Mouse (Mus musculus): ENCODE measurements around the gene 5330417C22Rik. TPM values are rescaled to one million over a fixed set of nuclear protein-coding genes. Genes with fewer than 3 reads are reported as not detected.
A peak's percentile ranks its signal among the peaks of the same experiment; 100 is the strongest.
"Not testable (repeated sequence)": the region's sequence is repeated elsewhere in the genome, so short reads cannot be mapped to it uniquely, and the experiment has no call there.

Gene 5330417C22Rik
- total RNA-seq, 4 experiments from 2014 or later, result 2.4 to 6.9 (median 3.9) TPM

- DNase-seq, result no peak
These were observed 3.0 kb downstream of the 5330417C22Rik start for GRCm38 (mm10) chr3:108533114-108533885.

- DNase-seq, result no peak
These were observed 7.8 kb downstream of the 5330417C22Rik start for GRCm38 (mm10) chr3:108528489-108528888.

GRCm38 (mm10) chr3:108523415-108523814 lies 12.9 kb downstream of the 5330417C22Rik start:
- DNase-seq, result no peak

- DNase-seq, result no peak
These were observed 18.1 kb downstream of the 5330417C22Rik start for GRCm38 (mm10) chr3:108518276-108518675.

GRCm38 (mm10) chr3:108513465-108513864 lies 22.9 kb downstream of the 5330417C22Rik start:
- no peak for DNase-seq

GRCm38 (mm10) chr3:108510716-108511483 lies 25.4 kb downstream of the 5330417C22Rik start:
- DNase-seq, result no peak

- DNase-seq, result no peak
These were observed 26.2 kb downstream of the 5330417C22Rik start for GRCm38 (mm10) chr3:108510156-108510555.

- DNase-seq, result no peak
These were observed 27.4 kb downstream of the 5330417C22Rik start for GRCm38 (mm10) chr3:108508745-108509474.

- DNase-seq, result no peak
These were observed 32.4 kb downstream of the 5330417C22Rik start for GRCm38 (mm10) chr3:108503908-108504307.

- not testable (repeated sequence) for DNase-seq
These were observed 34.9 kb downstream of the 5330417C22Rik start for GRCm38 (mm10) chr3:108501411-108501810.

- DNase-seq, result no peak
These were observed 36.5 kb downstream of the 5330417C22Rik start for GRCm38 (mm10) chr3:108499826-108500225.

GRCm38 (mm10) chr3:108497602-108498001 lies 38.7 kb downstream of the 5330417C22Rik start:
- no peak for DNase-seq

GRCm38 (mm10) chr3:108495486-108495885 lies 40.9 kb downstream of the 5330417C22Rik start:
- DNase-seq, result no peak

GRCm38 (mm10) chr3:108494861-108495474 lies 41.4 kb downstream of the 5330417C22Rik start:
- DNase-seq, result no peak

- DNase-seq, result no peak
These were observed 46.4 kb downstream of the 5330417C22Rik start for GRCm38 (mm10) chr3:108489968-108490367.

- DNase-seq, result no peak
These were observed 51.6 kb downstream of the 5330417C22Rik start for GRCm38 (mm10) chr3:108484749-108485148.

GRCm38 (mm10) chr3:108478800-108479199 lies 57.5 kb downstream of the 5330417C22Rik start:
- no peak for DNase-seq

- peak; percentile 22 for DNase-seq
These were observed 59.3 kb downstream of the 5330417C22Rik start for GRCm38 (mm10) chr3:108476761-108477619.

- DNase-seq, result no peak
These were observed 60.8 kb downstream of the 5330417C22Rik start for GRCm38 (mm10) chr3:108475496-108475895.

- DNase-seq, result no peak
These were observed 61.4 kb downstream of the 5330417C22Rik start for GRCm38 (mm10) chr3:108474969-108475368.

GRCm38 (mm10) chr3:108467760-108468159 lies 68.6 kb downstream of the 5330417C22Rik start:
- DNase-seq, result no peak
